Mouse (Mus musculus) forebrain, postnatal 0 days (tissue): ENCODE measurements around the gene 2810004N23Rik. TPM values are rescaled to one million over a fixed set of nuclear protein-coding genes. Genes with fewer than 3 reads are reported as not detected.

ENCODE experiments used
- ATAC-seq: fragments of 200-750 bp; cut with Nextera tagmentation; 2 replicates; pipeline ENCODE4 v1.8.0; 2017; ENCODE audit warnings: mild to moderate bottlenecking, moderate library complexity
- DNase-seq: peaks from one replicate; pipeline ENCODE4 v3.0.0-alpha.2; 2015
- H3K27ac ChIP-seq: fragments of 300-500 bp; sonication (generic); 2 replicates; pipeline ENCODE4 v1.5.1; 2014; ENCODE audit warnings: low read depth, mild to moderate bottlenecking, antibody characterized with exemption, low read length, moderate library complexity, mixed read lengths
- H3K27me3 ChIP-seq: fragments of 300-500 bp; sonication (generic); 2 replicates; pipeline ENCODE4 v1.6.1; 2014; ENCODE audit warnings: mild to moderate bottlenecking, low read length, mixed read lengths; ENCODE audit not compliant: insufficient read depth
- H3K36me3 ChIP-seq: fragments of 300-500 bp; sonication (generic); 2 replicates; pipeline ENCODE4 v1.6.1; 2014; ENCODE audit warnings: mild to moderate bottlenecking, moderate library complexity; ENCODE audit not compliant: insufficient read depth
- H3K4me1 ChIP-seq: fragments of 300-500 bp; sonication (generic); 2 replicates; pipeline ENCODE4 v1.6.1; 2014; ENCODE audit warnings: antibody characterized with exemption; ENCODE audit not compliant: insufficient read depth
- H3K4me2 ChIP-seq: fragments of 300-500 bp; sonication (generic); 2 replicates; pipeline ENCODE4 v1.6.1; 2014; ENCODE audit warnings: low read depth, mild to moderate bottlenecking, moderate library complexity
- H3K4me3 ChIP-seq: fragments of 300-500 bp; sonication (generic); 2 replicates; pipeline ENCODE4 v1.5.1; 2014; ENCODE audit warnings: low read depth, low read length, mixed read lengths
- H3K9ac ChIP-seq: fragments of 300-500 bp; sonication (generic); 2 replicates; pipeline ENCODE4 v1.6.1; 2014; ENCODE audit warnings: mild to moderate bottlenecking
- H3K9me3 ChIP-seq: fragments of 300-500 bp; sonication (generic); 2 replicates; pipeline ENCODE4 v1.6.1; 2016; ENCODE audit warnings: low read length
- CTCF ChIP-seq: sonication (generic); IDR thresholded peaks from 2 replicates; pipeline ENCODE4 v1.5.1; 2016; ENCODE audit warnings: antibody characterized with exemption, control low read depth, low read depth
- WGBS: fragments of 180-500 bp; shearing (Covaris S2); extraction: QIAGEN DNeasy Blood & Tissue Kit; methylation state at CpG from one replicate; pipeline ENCODE4 v1.1.7; 2014; 5-methylcytosine and 5-hydroxymethylcytosine counted together
- polyA plus RNA-seq: library from polyadenylated mRNA; unstranded; fragments of >200 nt; fragmentation: Nextera tagmentation; extraction: Ambion mirVana; gene quantifications from 2 replicates; pipeline ENCODE4 v1.2.1, GENCODE M21; 2015
- total RNA-seq: library from RNA; depleted of rRNA; stranded (reverse); fragments of >200 nt; gene quantifications from 2 replicates; pipeline ENCODE4 v1.2.3, GENCODE M21; 2014

The 2810004N23Rik gene
- total and polyA plus RNA-seq, 2 experiments from 2014 or later: 23.4 to 33.8 TPM

GRCm38 (mm10) chr8:124810689-124811394 is 52.1 kb downstream of the 2810004N23Rik start:
- ATAC-seq (peak; percentile 58; the same call in 1 of the 2 replicates), DNase-seq (peak; percentile 38)
- TF ChIP-seq CTCF: no peak
- no peaks in the 10 kb centered on the region for H3K9me3 ChIP-seq
- peaks cover 11% of the 10 kb centered on the region for H3K36me3 ChIP-seq
- H3K27me3 ChIP-seq: no peaks in the 10 kb centered on the region
- no peak overlapping the region for H3K9ac ChIP-seq
- H3K4me1 ChIP-seq: peaks cover 9% of the 10 kb centered on the region; the same call in 1 of the 2 replicates
- no peak overlapping the region for H3K4me3 ChIP-seq
- H3K4me2 ChIP-seq: no peak overlapping the region
- WGBS: 11% methylated on average over 9 of the region's 9 CpGs
- H3K27ac ChIP-seq: no peak overlapping the region

- 43% methylated on average over 5 of the region's 5 CpGs for WGBS
- H3K9me3 ChIP-seq: no peaks in the 10 kb centered on the region
- ATAC-seq: no peak
- H3K27me3 ChIP-seq: no peaks in the 10 kb centered on the region
- TF ChIP-seq CTCF: no peak
- no peak for DNase-seq
- no peak overlapping the region for H3K27ac ChIP-seq
- no peak overlapping the region for H3K4me3 ChIP-seq
- H3K4me2 ChIP-seq: no peak overlapping the region
- H3K36me3 ChIP-seq: peaks cover 7% of the 10 kb centered on the region
- no peak overlapping the region for H3K9ac ChIP-seq
- peaks cover 9% of the 10 kb centered on the region; the same call in 1 of the 2 replicates for H3K4me1 ChIP-seq
Observed at GRCm38 (mm10) chr8:124810056-124810610, 52.8 kb downstream of the 2810004N23Rik start.

GRCm38 (mm10) chr8:124809419-124809818 is 53.5 kb downstream of the 2810004N23Rik start:
- DNase-seq (no peak), ATAC-seq (no peak)
- peaks cover 9% of the 10 kb centered on the region; the same call in 1 of the 2 replicates for H3K4me1 ChIP-seq
- no peak for TF ChIP-seq CTCF
- peaks cover 10% of the 10 kb centered on the region; the same call in 1 of the 2 replicates for H3K36me3 ChIP-seq
- WGBS: 51% methylated on average over 2 of the region's 2 CpGs
- H3K4me3 ChIP-seq: no peak overlapping the region
- no peak overlapping the region for H3K9ac ChIP-seq
- H3K9me3 ChIP-seq: no peaks in the 10 kb centered on the region
- no peaks in the 10 kb centered on the region for H3K27me3 ChIP-seq
- H3K27ac ChIP-seq: no peak overlapping the region
- H3K4me2 ChIP-seq: no peak overlapping the region

- Histone ChIP-seq H3K4me2 (no peak overlapping the region), H3K9ac (no peak overlapping the region), H3K4me1 (peaks cover 9% of the 10 kb centered on the region; the same call in 1 of the 2 replicates), H3K4me3 (no peak overlapping the region), H3K36me3 (peaks cover 16% of the 10 kb centered on the region; the same call in 1 of the 2 replicates), H3K27ac (no peak overlapping the region), H3K9me3 (no peaks in the 10 kb centered on the region), H3K27me3 (no peaks in the 10 kb centered on the region)
- ATAC-seq: no peak
- no peak for TF ChIP-seq CTCF
- no peak for DNase-seq
- 87% methylated on average over 4 of the region's 4 CpGs for WGBS
Observed at GRCm38 (mm10) chr8:124805990-124806389, 56.9 kb downstream of the 2810004N23Rik start.

GRCm38 (mm10) chr8:124803824-124804702 is 58.9 kb downstream of the 2810004N23Rik start:
- no peak overlapping the region for H3K9ac ChIP-seq
- H3K4me1 ChIP-seq: no peaks in the 10 kb centered on the region
- H3K27ac ChIP-seq: no peak overlapping the region
- H3K36me3 ChIP-seq: peaks cover 14% of the 10 kb centered on the region; the same call in 1 of the 2 replicates
- no peak overlapping the region for H3K4me2 ChIP-seq
- H3K9me3 ChIP-seq: no peaks in the 10 kb centered on the region
- 73% methylated on average over 12 of the region's 12 CpGs for WGBS
- H3K4me3 ChIP-seq: no peak overlapping the region
- no peaks in the 10 kb centered on the region for H3K27me3 ChIP-seq
- TF ChIP-seq CTCF: no peak
- ATAC-seq (no peak), DNase-seq (no peak)

GRCm38 (mm10) chr8:124800542-124800941 is 62.4 kb downstream of the 2810004N23Rik start:
- H3K9me3 ChIP-seq: no peaks in the 10 kb centered on the region
- no peak overlapping the region for H3K4me2 ChIP-seq
- 43% methylated on average over 11 of the region's 11 CpGs for WGBS
- no peaks in the 10 kb centered on the region for H3K27me3 ChIP-seq
- H3K27ac ChIP-seq: no peak overlapping the region
- no peak for TF ChIP-seq CTCF
- DNase-seq (no peak), ATAC-seq (no peak)
- peaks cover 14% of the 10 kb centered on the region for H3K36me3 ChIP-seq
- no peak overlapping the region for H3K4me3 ChIP-seq
- peaks cover 7% of the 10 kb centered on the region; the same call in 1 of the 2 replicates for H3K4me1 ChIP-seq
- H3K9ac ChIP-seq: no peak overlapping the region
